ENCODE assay signal across 23 mouse cellular contexts in the genomic region with DNA sequence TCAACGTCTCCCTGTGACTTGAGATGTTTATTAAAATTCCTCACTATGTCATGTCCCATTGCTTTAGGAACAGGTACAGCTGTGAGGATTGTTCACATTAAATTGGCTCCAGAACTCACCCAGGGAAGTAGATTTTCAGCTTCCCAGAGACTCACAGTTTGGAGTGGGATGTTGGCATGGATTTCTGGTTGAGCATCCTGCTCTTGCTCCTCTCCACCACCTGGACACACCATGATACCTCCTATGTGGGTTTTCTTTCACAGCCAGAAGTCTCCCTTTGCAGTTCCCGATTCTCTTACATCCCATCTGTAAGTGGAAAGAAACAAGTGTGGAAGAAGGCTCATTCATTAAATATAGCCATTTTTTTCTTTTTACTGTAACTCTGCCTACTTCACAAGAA.
DNase-seq lines count a peak whose midpoint lies in the region; ATAC-seq and TF ChIP-seq lines count a peak whose summit lies in the region.
"Had no signal": no experiment of that assay in that cellular context is flagged by ENCODE, and none has a peak within 500 bp of the region (broad histone marks: within the 10 kb centered on the region; RNA-seq: fewer than 3 reads in every experiment).

No protein-coding gene starts in this region.

- peak; percentile 7 for DNase-seq in heart, adult 11 months
- DNase-seq in heart, embryonic 10.5 days (ENCODE audit: low spot score), result no peak
- DNase-seq in brain, adult 2 months (ENCODE audit: low read depth, low spot score), result peak; percentile 90
- DNase-seq in cerebellum, adult 2 months, result peak; percentile 37 to 75
- DNase-seq in cerebellum, postnatal 25 days, result peak; percentile 33 to 49
- no peak for DNase-seq in embryo, embryonic 9.5 days (ENCODE audit: extremely low spot score)
- DNase-seq: adrenal gland, postnatal 14 days; gastrocnemius, postnatal 36 days; kidney, postnatal 25 days; liver; lung, postnatal 36 days had no signal

- no peak overlapping the region for H3K27ac ChIP-seq in heart, embryonic 10.5 days
- no peak overlapping the region for H3K27ac ChIP-seq in cerebellum, adult 2 months (ENCODE audit: insufficient read depth, low read length)
- no peak overlapping the region for H3K27ac ChIP-seq in intestine, postnatal 0 days (ENCODE audit: low read depth, low read length)
- H3K27ac ChIP-seq: forebrain, embryonic 10.5 days; limb, embryonic 10.5 days; liver, embryonic 15.5 days; lung, embryonic 15.5 days; midbrain, embryonic 15.5 days; stomach, postnatal 0 days had no signal

- no peak overlapping the region for H3K9ac ChIP-seq in intestine, postnatal 0 days (ENCODE audit: low read depth, low read length)
- H3K9ac ChIP-seq: liver, embryonic 15.5 days; lung, embryonic 15.5 days; midbrain, embryonic 15.5 days had no signal

- H3K9me3 ChIP-seq in heart, embryonic 10.5 days, result no peaks in the 10 kb centered on the region
- no peaks in the 10 kb centered on the region for H3K9me3 ChIP-seq in intestine, postnatal 0 days (ENCODE audit: control insufficient read depth)
- H3K9me3 ChIP-seq: forebrain, embryonic 10.5 days; limb, embryonic 10.5 days; liver, embryonic 15.5 days; lung, embryonic 15.5 days; midbrain, embryonic 15.5 days had no signal

- H3K4me2 ChIP-seq in intestine, postnatal 0 days (replicated peaks; ENCODE audit: low read depth), result no peak overlapping the region
- H3K4me2 ChIP-seq: liver, embryonic 15.5 days; lung, embryonic 15.5 days; midbrain, embryonic 15.5 days had no signal

- no peaks in the 10 kb centered on the region for H3K36me3 ChIP-seq in heart, embryonic 10.5 days
- no peaks in the 10 kb centered on the region for H3K36me3 ChIP-seq in intestine, postnatal 0 days (ENCODE audit: control insufficient read depth, insufficient read depth)
- H3K36me3 ChIP-seq: forebrain, embryonic 10.5 days; limb, embryonic 10.5 days; liver, embryonic 15.5 days; lung, embryonic 15.5 days; midbrain, embryonic 15.5 days had no signal

- no peak overlapping the region for H3K4me3 ChIP-seq in heart, embryonic 10.5 days
- no peak overlapping the region for H3K4me3 ChIP-seq in cerebellum, adult 2 months (replicated peaks; ENCODE audit: insufficient read depth, low read depth, low read length)
- no peak overlapping the region for H3K4me3 ChIP-seq in intestine, postnatal 0 days (ENCODE audit: low read depth, low read length)
- H3K4me3 ChIP-seq: forebrain, embryonic 10.5 days; limb, embryonic 10.5 days; liver, embryonic 15.5 days; lung, embryonic 15.5 days; midbrain, embryonic 15.5 days; myocyte had no signal

- no peak for TF ChIP-seq CTCF in cerebellum, adult 2 months (IDR thresholded peaks at IDR 0.05; ENCODE audit: borderline replicate concordance, insufficient read depth, low read depth, low read length)
- TF ChIP-seq CTCF in intestine, postnatal 0 days (IDR thresholded peaks at IDR 0.05; ENCODE audit: low read depth), result no peak

- WGBS in heart, embryonic 10.5 days, result 72% methylated on average over 2 of the region's 2 CpGs
- WGBS in cerebellum, adult 2 months, result 15% methylated on average over 2 of the region's 2 CpGs
- 85% methylated on average over 2 of the region's 2 CpGs for WGBS in intestine, postnatal 0 days

- no peak for ATAC-seq in intestine, postnatal 0 days
- ATAC-seq: CD4-positive, CD25-positive, alpha-beta regulatory T cell, adult 4 months; forebrain, embryonic 16.5 days; hindbrain, embryonic 16.5 days; intestine, embryonic 16.5 days; midbrain, embryonic 15.5 days had no signal

- TF ChIP-seq POLR2A in cerebellum, adult 2 months (IDR thresholded peaks at IDR 0.05; ENCODE audit: borderline replicate concordance, insufficient read depth, low read length), result no peak

- no peaks in the 10 kb centered on the region for H3K4me1 ChIP-seq in heart, embryonic 10.5 days
- peaks cover 7% of the 10 kb centered on the region for H3K4me1 ChIP-seq in cerebellum, adult 2 months (ENCODE audit: control insufficient read depth, insufficient read depth, low read length)
- no peaks in the 10 kb centered on the region for H3K4me1 ChIP-seq in intestine, postnatal 0 days (replicated peaks; ENCODE audit: control insufficient read depth, insufficient read depth, low read length)
- H3K4me1 ChIP-seq: limb, embryonic 10.5 days; liver, embryonic 15.5 days; lung, embryonic 15.5 days had no signal

- no peaks in the 10 kb centered on the region for H3K27me3 ChIP-seq in heart, embryonic 10.5 days (ENCODE audit: insufficient read depth, poor library complexity, severe bottlenecking)
- no peaks in the 10 kb centered on the region for H3K27me3 ChIP-seq in cerebellum, adult 2 months (ENCODE audit: control insufficient read depth, insufficient read depth, low read length)
- no peaks in the 10 kb centered on the region for H3K27me3 ChIP-seq in intestine, postnatal 0 days (replicated peaks; ENCODE audit: control insufficient read depth, insufficient read depth, low read length)
- H3K27me3 ChIP-seq: liver, embryonic 15.5 days; lung, embryonic 15.5 days; midbrain, embryonic 15.5 days had no signal

Comparison
In these comparisons a context has a peak if more than half of its experiments do, and no peak if none do; other contexts are left out.
1. DNase-seq: peak in heart, adult 11 months (single experiment), brain, adult 2 months (single experiment), cerebellum, adult 2 months (2 of 2) and cerebellum, postnatal 25 days (2 of 2); none in heart, embryonic 10.5 days (single experiment) and embryo, embryonic 9.5 days (single experiment).